Mouse (Mus musculus) heart, postnatal 0 days (tissue): Measurements from ENCODE around the gene Ypel4.

Experiments used
- CTCF ChIP-seq: IDR thresholded peaks from 2 replicates; pipeline ENCODE4 v1.5.1; 2016; ENCODE audit warnings: antibody characterized with exemption, control low read depth, low read depth
- EP300 ChIP-seq: IDR thresholded peaks from 2 replicates; pipeline ENCODE4 v1.6.1; 2016; ENCODE audit warnings: antibody characterized with exemption, low read depth

- no peak for TF ChIP-seq CTCF
- no peak for TF ChIP-seq EP300
Observed at GRCm38 (mm10) chr2:84733579-84734300, at the start of gene Ypel4.
